Mouse (Mus musculus) left cerebral cortex, adult 18-20 months (tissue): ENCODE measurements around the gene Mettl16. TPM values are rescaled to one million over a fixed set of nuclear protein-coding genes. Genes with fewer than 3 reads are reported as not detected.

ENCODE experiments used
- microRNA-seq, 2 experiments: library from miRNA; unstranded; fragments of <30 nt; microRNA quantifications; one replicate each; pipeline ENCODE4 v1.2.0; 2021
- total RNA-seq, 2 experiments: library from RNA; stranded (reverse); gene quantifications; 2 replicates each; pipeline ENCODE4 v1.2.3; 2021

Gene Mettl16
- total RNA-seq, 2 experiments from 2014 or later = 30.4 to 33.5 TPM

Small RNAs within 50 kb of the gene (microRNA-seq; reads per million reads assigned to microRNA genes)
- gene Mir6926 = 3.4 to 4.2 reads per million in 2 experiments

Other genes starting within 250 kb of the Mettl16 start
- gene Rap1gap2, start 159.9 kb upstream of the Mettl16 start, total RNA-seq = 100 to 1,000 TPM; 175 to 181 TPM
- 10 to 100 TPM; 34.2 to 35.5 TPM for gene Ccdc92b, start 151.2 kb upstream of the Mettl16 start, total RNA-seq
- 10 to 100 TPM; 69.0 to 71.1 TPM for gene Cluh, start 121.3 kb upstream of the Mettl16 start, total RNA-seq
- gene Pafah1b1, start 46.2 kb upstream of the Mettl16 start, total RNA-seq = 100 to 1,000 TPM; 393 to 415 TPM
- 10 to 100 TPM; 35.1 to 36.0 TPM for gene Mnt, start 60.1 kb downstream of the Mettl16 start, total RNA-seq
- gene Sgsm2, start 126.2 kb downstream of the Mettl16 start, total RNA-seq = 10 to 100 TPM; 85.2 to 93.8 TPM
- 10 to 100 TPM; 29.9 to 31.1 TPM for gene Tsr1, start 127.2 kb downstream of the Mettl16 start, total RNA-seq
- gene Smg6, start 155.0 kb downstream of the Mettl16 start, total RNA-seq = 10 to 100 TPM; 30.3 to 31.4 TPM
- 10 to 100 TPM; 78.6 to 83.2 TPM for gene Srr, start 155.1 kb downstream of the Mettl16 start, total RNA-seq